Mouse (Mus musculus): ENCODE data around the gene Ovol3.

Ovol3 gene

GRCm38 (mm10) chr7:30193013-30193412 lies 42.5 kb downstream of the Ovol3 start:
- DNase-seq = no peak

GRCm38 (mm10) chr7:30192088-30192487 lies 43.4 kb downstream of the Ovol3 start:
- no peak for DNase-seq

- DNase-seq = no peak
Observed at GRCm38 (mm10) chr7:30189116-30189491, 46.4 kb downstream of the Ovol3 start.

GRCm38 (mm10) chr7:30188344-30189115 lies 47.0 kb downstream of the Ovol3 start:
- no peak for DNase-seq

GRCm38 (mm10) chr7:30184641-30185348 lies 50.7 kb downstream of the Ovol3 start:
- no peak for DNase-seq

GRCm38 (mm10) chr7:30183879-30184289 lies 51.6 kb downstream of the Ovol3 start, which contains the start of gene Cox7a1:
Gene Cox7a1, plus strand, starts transcription at chr7:30184144.
- peak; percentile 87 for DNase-seq
